Mouse (Mus musculus): ENCODE results near the gene Inka1.

- TF ChIP-seq CTCF (IDR thresholded peaks at IDR 0.05; ENCODE audit: extremely low read depth, insufficient read depth, low read length) (no peak), POLR2A (IDR thresholded peaks at IDR 0.05; ENCODE audit: extremely low read depth, insufficient read depth, low read length) (no peak)
These were observed 6.9 kb downstream of the Inka1 start for GRCm38 (mm10) chr9:107978815-107979214.

Measured in cortical plate, adult 2 months (tissue).